Mouse (Mus musculus) forebrain, embryonic 10.5 days (tissue): ENCODE results near the gene Lrrk2. TPM values are rescaled to one million over a fixed set of nuclear protein-coding genes. Genes with fewer than 3 reads are reported as not detected.

ENCODE experiments used
- DNase-seq: peaks from one replicate; pipeline ENCODE4 v3.0.0-alpha.2; 2017; ENCODE audit warnings: low spot score; ENCODE audit errors: extremely low spot score
- H3K27ac ChIP-seq: fragments of 300-500 bp; sonication (generic); 2 replicates; pipeline ENCODE4 v1.5.1; 2016; ENCODE audit warnings: mild to moderate bottlenecking
- H3K27me3 ChIP-seq: fragments of 300-500 bp; sonication (generic); 2 replicates; pipeline ENCODE4 v1.6.1; 2016; ENCODE audit warnings: mild to moderate bottlenecking; ENCODE audit not compliant: poor library complexity, severe bottlenecking
- H3K36me3 ChIP-seq: fragments of 300-500 bp; sonication (generic); replicated peaks from 2 replicates; pipeline ENCODE4 v1.6.1; 2016; ENCODE audit warnings: mild to moderate bottlenecking, moderate library complexity
- H3K4me1 ChIP-seq: fragments of 300-500 bp; sonication (generic); 2 replicates; pipeline ENCODE4 v1.6.1; 2016
- H3K4me3 ChIP-seq: fragments of 300-500 bp; sonication (generic); 2 replicates; pipeline ENCODE4 v1.5.1; 2016; ENCODE audit warnings: mild to moderate bottlenecking, moderate library complexity
- H3K9me3 ChIP-seq: fragments of 300-500 bp; sonication (generic); 2 replicates; pipeline ENCODE4 v1.6.1; 2016; ENCODE audit warnings: mild to moderate bottlenecking, moderate library complexity
- WGBS: fragments of 180-500 bp; shearing (Covaris S2); methylation state at CpG from one replicate; pipeline ENCODE4 v1.1.7; 2016; 5-methylcytosine and 5-hydroxymethylcytosine counted together
- polyA plus RNA-seq: library from polyadenylated mRNA; unstranded; fragments of >200 nt; fragmentation: Nextera tagmentation; extraction: Ambion mirVana; gene quantifications from 2 replicates; pipeline ENCODE4 v1.2.1, GENCODE M21; 2016

Lrrk2 gene
- 1.7 and 2.3 TPM in 2 replicates for polyA plus RNA-seq

DNA sequence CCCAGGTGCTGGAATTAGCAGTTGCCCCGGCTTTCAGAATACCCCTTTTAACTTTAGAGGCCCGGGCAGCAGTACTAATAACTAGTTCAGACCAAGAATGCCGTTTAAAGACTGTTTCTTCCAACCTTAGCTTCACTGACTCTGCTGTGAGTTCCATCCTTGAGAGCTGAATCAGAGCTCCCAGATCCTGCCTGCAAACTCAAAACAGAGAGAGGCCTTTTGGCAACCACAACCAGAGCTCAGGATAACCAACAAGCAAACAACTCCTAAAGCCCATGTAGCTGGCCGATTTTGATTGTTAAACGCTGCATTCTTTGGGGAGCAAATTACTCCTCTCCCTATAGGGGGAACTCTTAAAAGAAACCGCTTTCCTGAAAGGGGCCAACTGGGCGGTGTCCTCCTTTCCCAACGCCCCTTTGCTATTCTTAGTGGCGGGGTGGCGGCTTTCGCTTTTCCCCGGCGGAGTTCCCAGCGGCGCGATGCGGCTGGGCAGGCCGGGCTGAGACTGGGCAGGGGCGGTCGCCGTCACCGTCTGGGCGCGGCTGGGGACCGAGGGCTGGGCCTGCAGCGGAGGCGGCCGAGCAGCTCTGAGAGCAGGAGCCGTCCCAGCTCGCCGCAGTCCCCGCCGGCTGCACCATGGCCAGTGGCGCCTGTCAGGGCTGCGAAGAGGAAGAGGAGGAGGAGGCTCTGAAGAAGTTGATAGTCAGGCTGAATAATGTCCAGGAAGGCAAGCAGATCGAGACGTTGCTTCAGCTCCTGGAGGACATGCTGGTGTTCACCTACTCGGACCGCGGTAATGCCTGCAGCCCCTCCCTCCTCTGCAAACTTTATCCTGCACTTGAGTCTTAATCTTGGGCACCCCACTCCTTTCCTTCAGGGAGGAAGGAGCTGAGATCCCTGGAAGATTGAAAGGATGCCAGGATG lies at the start of gene Lrrk2:
TSS of gene Lrrk2 (plus strand) at position 531 of the 924 bp plus-strand sequence.
- Histone ChIP-seq H3K27me3 (peaks cover 10% of the 10 kb centered on the region; the same call in 1 of the 2 replicates), H3K4me1 (peaks cover 23% of the 10 kb centered on the region), H3K4me3 (peak within 1 kb of the TSS; percentile 62), H3K36me3 (no peaks in the 10 kb centered on the region), H3K27ac (peak within 1 kb of the TSS; percentile 88), H3K9me3 (no peaks in the 10 kb centered on the region)
- DNase-seq = peak; percentile 78
- 3% methylated on average over 40 of the region's 40 CpGs for WGBS

DNA sequence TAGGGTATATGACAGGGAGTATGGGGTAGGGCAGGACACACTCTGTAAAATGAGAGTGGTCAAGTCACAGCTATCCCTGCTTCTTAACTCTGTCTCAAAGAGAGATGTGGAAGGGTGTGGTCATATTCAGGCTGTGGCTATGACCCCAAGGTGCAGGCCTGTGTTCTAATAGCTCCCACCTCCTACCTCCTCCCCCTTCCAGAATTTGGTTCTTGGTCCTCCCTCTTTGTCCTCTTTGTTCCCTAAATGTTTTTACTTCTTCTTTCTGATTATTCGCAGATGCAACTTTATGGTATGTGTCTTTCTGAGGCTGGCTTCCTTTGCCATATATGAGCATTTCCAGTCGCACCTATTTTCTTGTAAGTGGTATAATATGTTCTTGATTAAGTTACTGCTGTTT lies 48.5 kb upstream of the Lrrk2 start:
- Histone ChIP-seq H3K27ac (no peak overlapping the region), H3K27me3 (no peaks in the 10 kb centered on the region), H3K4me3 (no peak overlapping the region), H3K9me3 (no peaks in the 10 kb centered on the region), H3K36me3 (no peaks in the 10 kb centered on the region), H3K4me1 (no peaks in the 10 kb centered on the region)
- WGBS = 89% methylated on average over 2 of the region's 2 CpGs
- no peak for DNase-seq

DNA sequence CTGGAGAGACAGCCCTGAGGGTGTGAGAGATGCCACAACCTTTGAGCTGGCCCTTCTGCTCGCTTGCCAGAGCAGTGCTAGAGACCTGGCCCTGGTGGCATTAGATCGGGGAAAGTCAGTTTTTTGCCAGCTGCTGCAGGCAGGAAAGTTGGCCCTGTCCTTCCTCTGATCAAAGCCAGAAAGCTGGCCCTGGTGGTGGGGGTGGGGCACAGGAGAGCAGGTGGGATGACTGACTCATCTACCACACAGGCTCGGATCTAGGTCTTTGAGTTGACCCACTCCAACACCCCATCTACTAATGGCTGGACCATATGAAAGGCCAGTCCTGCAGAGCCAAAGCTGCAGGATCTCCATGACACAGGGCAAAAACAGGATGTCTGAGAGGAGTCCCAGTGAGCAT lies 43.8 kb upstream of the Lrrk2 start:
- H3K4me1 ChIP-seq = 0 out of 2 replicates have a peak, but pooled peaks cover 6% of the 10 kb centered on the region
- no peak overlapping the region for H3K4me3 ChIP-seq
- WGBS = 88% methylated on average over 3 of the region's 3 CpGs
- H3K36me3 ChIP-seq = no peaks in the 10 kb centered on the region
- DNase-seq = no peak
- H3K27me3 ChIP-seq = no peaks in the 10 kb centered on the region
- no peaks in the 10 kb centered on the region for H3K9me3 ChIP-seq
- no peak overlapping the region for H3K27ac ChIP-seq

DNA sequence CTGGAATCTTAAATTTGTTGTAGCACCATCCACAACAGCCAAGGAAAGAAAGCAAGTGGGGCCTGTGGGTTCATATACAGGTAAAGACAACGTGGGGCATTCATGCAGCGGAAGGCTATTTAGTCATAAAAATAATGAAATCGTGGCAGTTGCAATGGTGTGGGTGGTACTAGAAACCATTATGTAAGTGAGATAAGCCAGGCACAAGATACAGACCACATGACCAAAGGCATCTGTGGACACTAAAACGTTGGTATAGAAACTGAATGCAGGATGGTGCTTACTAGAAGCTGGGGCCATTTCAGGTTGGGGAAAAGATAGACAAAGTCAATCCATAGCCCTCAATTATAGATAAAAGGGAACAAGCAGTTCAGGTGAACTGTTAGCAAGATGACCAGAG lies 40.5 kb upstream of the Lrrk2 start:
- WGBS = 91% methylated on average over 4 of the region's 4 CpGs
- Histone ChIP-seq H3K36me3 (no peaks in the 10 kb centered on the region), H3K4me1 (0 out of 2 replicates have a peak, but pooled peaks cover 6% of the 10 kb centered on the region), H3K27me3 (no peaks in the 10 kb centered on the region), H3K9me3 (no peaks in the 10 kb centered on the region), H3K4me3 (no peak overlapping the region), H3K27ac (no peak overlapping the region)
- DNase-seq = no peak

DNA sequence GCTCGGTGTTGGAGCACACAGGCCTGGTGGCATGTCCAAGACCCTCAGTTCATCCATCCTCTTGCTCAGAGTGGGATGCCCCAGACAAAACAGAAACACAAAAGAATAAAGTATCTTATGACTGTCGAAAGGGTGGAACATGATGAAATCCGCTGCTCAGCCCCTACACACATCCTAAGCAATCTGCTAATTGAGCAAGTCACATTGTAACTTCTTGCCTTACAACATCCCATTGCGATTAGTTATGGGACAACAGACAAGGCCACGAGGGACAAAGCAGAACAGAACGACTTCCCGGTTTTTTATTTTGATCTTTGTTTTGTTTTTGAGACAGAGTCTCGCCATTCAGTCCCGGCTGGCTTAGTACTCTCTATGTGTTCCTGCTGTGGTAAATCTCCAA lies 39.9 kb upstream of the Lrrk2 start:
- H3K36me3 ChIP-seq = no peaks in the 10 kb centered on the region
- no peaks in the 10 kb centered on the region for H3K27me3 ChIP-seq
- H3K4me3 ChIP-seq = no peak overlapping the region
- H3K9me3 ChIP-seq = no peaks in the 10 kb centered on the region
- DNase-seq = no peak
- H3K27ac ChIP-seq = no peak overlapping the region
- 0 out of 2 replicates have a peak, but pooled peaks cover 6% of the 10 kb centered on the region for H3K4me1 ChIP-seq
- 91% methylated on average over 9 of the region's 9 CpGs for WGBS

DNA sequence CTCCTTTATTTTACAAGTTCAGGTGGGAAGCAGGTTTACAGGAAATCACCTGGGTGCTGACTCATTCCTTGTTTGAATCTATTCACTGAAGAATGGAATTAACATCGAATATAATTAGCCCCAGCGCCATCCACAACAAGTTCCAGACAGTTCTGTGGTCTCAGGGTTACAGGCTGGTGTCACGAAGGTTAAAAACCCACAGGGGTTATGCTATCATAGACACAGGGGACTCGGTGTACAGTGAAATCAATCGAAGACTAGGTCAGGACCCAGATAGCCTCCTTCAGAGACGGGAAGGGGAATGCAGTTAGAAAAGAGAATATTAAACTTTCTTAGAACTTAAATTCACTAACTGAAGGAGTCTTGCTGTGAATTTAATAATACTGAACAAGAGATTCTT lies 39.2 kb upstream of the Lrrk2 start:
- Histone ChIP-seq H3K9me3 (no peaks in the 10 kb centered on the region), H3K27me3 (no peaks in the 10 kb centered on the region), H3K4me3 (no peak overlapping the region), H3K27ac (no peak overlapping the region), H3K4me1 (0 out of 2 replicates have a peak, but pooled peaks cover 6% of the 10 kb centered on the region), H3K36me3 (no peaks in the 10 kb centered on the region)
- WGBS = 67% methylated on average over 6 of the region's 6 CpGs
- DNase-seq = no peak

DNA sequence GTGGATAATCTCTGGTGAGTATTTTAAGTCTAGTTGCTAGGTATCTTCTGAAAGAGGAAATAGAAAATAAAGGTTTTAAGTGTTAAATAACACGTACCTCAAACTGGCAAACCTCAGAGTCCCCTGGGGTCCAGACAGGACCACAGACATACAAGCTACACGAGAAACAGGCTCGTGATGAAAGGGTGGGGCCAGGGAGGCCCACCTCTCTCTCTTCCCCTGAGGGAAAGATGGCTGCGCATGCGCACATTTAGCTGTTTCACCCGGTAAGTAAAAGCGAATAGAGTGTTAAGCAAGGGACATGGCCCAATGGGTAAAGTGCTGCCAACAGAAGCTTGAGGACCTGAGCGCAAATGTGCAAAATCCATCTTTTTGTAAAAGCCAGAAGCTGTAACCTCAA lies 38.7 kb upstream of the Lrrk2 start:
- Histone ChIP-seq H3K27me3 (no peaks in the 10 kb centered on the region), H3K4me3 (no peak overlapping the region), H3K4me1 (0 out of 2 replicates have a peak, but pooled peaks cover 6% of the 10 kb centered on the region), H3K27ac (no peak overlapping the region), H3K9me3 (no peaks in the 10 kb centered on the region), H3K36me3 (no peaks in the 10 kb centered on the region)
- 81% methylated on average over 8 of the region's 8 CpGs for WGBS
- DNase-seq = no peak

DNA sequence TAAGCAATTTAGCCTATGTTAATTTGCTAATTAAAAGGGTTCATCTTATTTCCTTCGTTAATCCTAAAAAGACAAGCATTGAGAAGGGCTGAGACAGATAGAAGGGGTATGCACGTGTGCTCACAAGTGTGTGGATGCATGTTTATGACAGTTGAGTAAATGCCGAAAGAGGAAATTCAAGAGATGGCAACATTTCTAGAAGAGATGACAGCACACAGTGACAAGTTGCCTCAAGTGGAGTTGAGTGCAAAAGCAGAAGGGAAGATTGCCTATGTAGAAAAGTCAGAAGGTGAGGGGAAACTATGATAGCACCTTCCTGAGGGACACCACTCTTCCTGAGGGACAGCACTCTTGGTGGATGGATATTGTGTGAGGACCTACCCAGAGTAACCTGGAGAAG lies 31.3 kb upstream of the Lrrk2 start:
- H3K9me3 ChIP-seq = no peaks in the 10 kb centered on the region
- no peak overlapping the region for H3K4me3 ChIP-seq
- H3K27me3 ChIP-seq = no peaks in the 10 kb centered on the region
- WGBS = 86% methylated on average over 3 of the region's 3 CpGs
- no peaks in the 10 kb centered on the region for H3K36me3 ChIP-seq
- no peak for DNase-seq
- H3K4me1 ChIP-seq = no peaks in the 10 kb centered on the region
- no peak overlapping the region for H3K27ac ChIP-seq

DNA sequence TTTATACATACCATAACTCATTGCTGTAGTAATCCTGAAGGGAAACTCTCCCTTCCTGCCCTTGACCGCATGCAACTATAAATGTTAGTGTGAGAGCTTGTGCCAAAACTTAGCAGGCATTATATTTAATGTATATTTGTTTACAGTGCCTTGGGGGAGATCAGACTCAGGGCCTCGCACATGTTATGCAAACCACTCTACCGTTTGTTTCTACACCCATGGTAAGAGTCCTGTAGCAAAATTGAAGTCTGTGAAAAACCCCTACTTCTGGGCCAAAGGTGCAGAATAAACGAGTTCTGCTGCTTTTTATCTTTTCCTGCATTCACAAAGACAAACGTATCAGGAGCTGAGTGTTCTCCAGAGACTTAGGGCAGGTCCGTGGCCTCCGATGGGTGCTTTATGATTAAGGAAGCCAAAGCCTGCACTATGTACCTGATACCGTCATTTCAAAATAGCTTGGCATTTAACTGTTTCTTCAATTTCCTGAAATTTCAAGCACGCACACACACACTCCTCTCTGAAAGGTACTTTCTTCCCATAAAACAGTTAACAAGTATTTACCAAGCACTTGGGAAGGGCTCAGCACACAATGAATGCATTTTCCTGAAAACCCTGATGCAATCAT lies 30.2 kb upstream of the Lrrk2 start:
- no peaks in the 10 kb centered on the region for H3K9me3 ChIP-seq

DNA sequence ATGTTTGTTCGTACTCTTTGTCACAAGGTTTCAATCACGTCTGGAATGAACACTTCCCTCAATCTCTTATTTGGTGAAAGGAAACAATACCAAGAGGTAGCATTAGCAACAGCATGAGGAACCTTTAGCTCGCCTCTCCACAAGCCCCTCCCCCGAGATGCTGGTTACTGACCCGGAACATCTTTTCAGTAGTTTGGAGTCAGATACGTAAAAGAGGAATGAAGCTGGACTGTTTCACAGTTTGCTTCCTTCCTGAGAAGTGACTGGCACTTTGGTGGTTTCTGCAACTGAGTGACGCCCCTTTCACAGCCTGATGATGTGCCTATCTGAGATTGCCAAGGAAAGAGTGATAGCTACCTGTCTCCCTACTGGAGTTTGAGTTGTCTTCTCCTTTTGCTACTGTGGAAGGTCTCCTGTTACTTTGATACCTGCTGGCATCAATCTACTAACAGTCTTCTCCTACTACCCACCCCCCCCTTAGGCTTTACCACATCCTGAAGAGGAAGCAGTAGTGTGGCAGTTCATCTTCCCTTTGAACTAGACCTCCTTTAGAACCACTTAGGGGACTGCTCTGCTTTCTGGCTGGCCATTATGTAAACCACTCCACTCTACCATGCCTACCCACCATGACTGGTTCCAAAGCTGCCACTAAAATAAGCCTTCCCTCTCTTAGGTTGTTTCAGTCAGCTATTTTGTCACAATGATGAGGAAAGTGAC lies 29.2 kb upstream of the Lrrk2 start:
- H3K27me3 ChIP-seq = no peaks in the 10 kb centered on the region
- no peak for DNase-seq
- WGBS = 77% methylated on average over 7 of the region's 7 CpGs
- H3K9me3 ChIP-seq = no peaks in the 10 kb centered on the region
- no peaks in the 10 kb centered on the region for H3K4me1 ChIP-seq
- no peak overlapping the region for H3K4me3 ChIP-seq
- no peak overlapping the region for H3K27ac ChIP-seq
- no peaks in the 10 kb centered on the region for H3K36me3 ChIP-seq

More for the DNA sequence above, 30.2 kb upstream of the Lrrk2 start:
- 88% methylated on average over 9 of the region's 9 CpGs for WGBS
- H3K27ac ChIP-seq = no peak overlapping the region
- H3K4me1 ChIP-seq = no peaks in the 10 kb centered on the region
- no peaks in the 10 kb centered on the region for H3K36me3 ChIP-seq
- H3K4me3 ChIP-seq = no peak overlapping the region
- DNase-seq = no peak
- no peaks in the 10 kb centered on the region for H3K27me3 ChIP-seq

DNA sequence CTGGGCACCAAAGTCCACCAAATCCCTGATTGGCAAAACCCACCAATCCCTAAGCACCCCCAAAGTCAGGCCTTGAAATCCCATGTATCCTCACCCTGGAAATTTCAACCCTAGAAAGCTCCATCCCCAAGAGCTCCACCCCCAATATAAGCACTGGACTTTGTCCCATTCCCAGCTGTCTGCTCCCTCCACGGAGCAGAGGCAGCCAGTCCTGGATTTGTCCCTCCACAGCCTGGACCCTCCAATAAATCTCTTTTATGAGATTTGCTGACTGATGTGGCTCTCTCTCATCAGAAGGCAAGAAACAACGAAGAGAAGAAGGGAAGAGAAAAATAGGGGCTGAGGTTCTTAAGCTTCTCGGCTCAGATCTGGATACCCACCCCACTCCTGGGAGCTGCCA lies 22.7 kb upstream of the Lrrk2 start:
- no peaks in the 10 kb centered on the region for H3K27me3 ChIP-seq
- 0 out of 2 replicates have a peak, but pooled peaks cover 3% of the 10 kb centered on the region for H3K9me3 ChIP-seq
- DNase-seq = no peak
- H3K27ac ChIP-seq = no peak overlapping the region
- H3K4me3 ChIP-seq = no peak overlapping the region
- 71% methylated on average over 3 of the region's 3 CpGs for WGBS
- no peaks in the 10 kb centered on the region for H3K4me1 ChIP-seq
- no peaks in the 10 kb centered on the region for H3K36me3 ChIP-seq

DNA sequence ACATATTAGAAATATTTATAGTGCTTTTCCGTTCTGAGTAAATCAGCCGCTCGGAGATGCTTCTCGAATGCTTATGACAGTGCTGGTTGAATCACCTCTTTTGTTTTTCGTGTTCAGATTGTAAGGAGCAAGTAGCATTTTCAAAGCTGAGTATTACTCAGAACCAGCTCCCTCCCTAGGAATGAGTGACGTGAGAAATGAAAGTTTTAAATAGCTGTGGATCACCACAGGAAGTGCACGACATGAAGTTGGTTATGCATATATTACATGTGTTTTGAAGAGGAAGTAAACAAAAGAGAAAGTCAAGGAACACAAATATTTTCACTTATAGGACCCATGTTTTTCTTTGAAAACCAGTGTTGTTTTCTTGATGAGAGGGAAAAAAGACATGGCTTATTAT lies 21.5 kb upstream of the Lrrk2 start:
- H3K4me1 ChIP-seq = no peaks in the 10 kb centered on the region
- no peaks in the 10 kb centered on the region for H3K36me3 ChIP-seq
- no peak overlapping the region for H3K27ac ChIP-seq
- no peaks in the 10 kb centered on the region for H3K27me3 ChIP-seq
- 0 out of 2 replicates have a peak, but pooled peaks cover 3% of the 10 kb centered on the region for H3K9me3 ChIP-seq
- no peak overlapping the region for H3K4me3 ChIP-seq
- 88% methylated on average over 7 of the region's 7 CpGs for WGBS
- no peak for DNase-seq
